Mouse (Mus musculus) bone marrow macrophage, adult 2 months (primary cell): ENCODE measurements around the gene Nuak1.

ENCODE experiments used
- CTCF ChIP-seq: IDR thresholded peaks from 2 replicates; pipeline ENCODE4 v1.5.1; 2012; ENCODE audit warnings: low read depth, mild to moderate bottlenecking, low read length, moderate library complexity
- POLR2A ChIP-seq: IDR thresholded peaks from 2 replicates; pipeline ENCODE4 v1.6.1; 2012; ENCODE audit warnings: mild to moderate bottlenecking, low read depth, low read length, borderline replicate concordance

DNA sequence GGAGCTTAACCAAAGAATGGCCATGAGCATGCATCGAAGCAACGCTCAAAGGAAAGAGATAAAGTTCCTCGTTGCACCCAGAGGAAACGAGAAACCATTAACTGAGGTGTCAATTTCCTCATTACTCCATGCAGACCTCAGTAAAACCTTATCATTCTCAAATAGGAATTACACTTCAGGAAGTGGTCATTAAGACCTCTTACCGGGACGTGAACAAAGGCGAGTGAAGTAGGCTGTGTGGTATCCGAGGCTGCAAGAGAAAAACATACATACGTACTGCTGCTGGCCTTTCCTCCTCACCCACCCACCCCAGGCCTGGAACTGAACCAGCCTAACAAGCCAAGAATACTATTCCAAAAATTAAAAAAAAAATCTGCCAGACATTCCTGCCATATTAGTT, 80.0 kb downstream of the Nuak1 start:
- TF ChIP-seq POLR2A (no peak), CTCF (no peak)
